ENCODE assay signal across 8 mouse cellular contexts in genomic region chr8:47742992-47743391, GRCm38 (mm10). TPM values are rescaled to one million over a fixed set of nuclear protein-coding genes. Genes with fewer than 3 reads are reported as not detected.
DNase-seq lines count a peak whose midpoint lies in the region; ATAC-seq and TF ChIP-seq lines count a peak whose summit lies in the region.
"Had no signal": no experiment of that assay in that cellular context is flagged by ENCODE, and none has a peak within 500 bp of the region (broad histone marks: within the 10 kb centered on the region; RNA-seq: fewer than 3 reads in every experiment).

No protein-coding gene starts in this region.

- no peak overlapping the region for H3K27ac ChIP-seq in kidney, embryonic 16.5 days (ENCODE audit: low read length)
- H3K27ac ChIP-seq in kidney, adult 2 months (ENCODE audit: insufficient read depth, low read depth, low read length), result no peak overlapping the region
- H3K27ac ChIP-seq in forebrain, embryonic 13.5 days, result no peak overlapping the region
- no peak overlapping the region for H3K27ac ChIP-seq in hindbrain, embryonic 16.5 days (ENCODE audit: low read depth, low read length)
- H3K27ac ChIP-seq in neural tube, embryonic 12.5 days, result no peak overlapping the region
- H3K27ac ChIP-seq: macrophage had no signal

- no peaks in the 10 kb centered on the region for H3K27me3 ChIP-seq in kidney, embryonic 16.5 days (ENCODE audit: insufficient read depth, low read length)
- H3K27me3 ChIP-seq in kidney, adult 2 months (replicated peaks; ENCODE audit: control insufficient read depth, insufficient read depth, low read length), result no peaks in the 10 kb centered on the region
- no peaks in the 10 kb centered on the region for H3K27me3 ChIP-seq in forebrain, embryonic 13.5 days
- no peaks in the 10 kb centered on the region; the same call in 1 of the 2 replicates for H3K27me3 ChIP-seq in hindbrain, embryonic 16.5 days (replicated peaks; ENCODE audit: control insufficient read depth, insufficient read depth, low read length)
- peaks cover 10% of the 10 kb centered on the region for H3K27me3 ChIP-seq in neural tube, embryonic 12.5 days (replicated peaks)

- ATAC-seq in kidney, embryonic 16.5 days (ENCODE audit: low FRiP score, low TSS enrichment), result no peak
- no peak for ATAC-seq in forebrain, embryonic 13.5 days
- no peak for ATAC-seq in hindbrain, embryonic 16.5 days
- ATAC-seq in neural tube, embryonic 12.5 days (ENCODE audit: low FRiP score, low read depth), result no peak

- no peaks in the 10 kb centered on the region for H3K36me3 ChIP-seq in kidney, embryonic 16.5 days (ENCODE audit: insufficient read depth, low read length)
- H3K36me3 ChIP-seq in kidney, adult 2 months (ENCODE audit: control insufficient read depth, insufficient read depth, low read length), result no peaks in the 10 kb centered on the region
- H3K36me3 ChIP-seq in forebrain, embryonic 13.5 days (ENCODE audit: poor library complexity, severe bottlenecking), result no peaks in the 10 kb centered on the region
- no peaks in the 10 kb centered on the region for H3K36me3 ChIP-seq in hindbrain, embryonic 16.5 days (ENCODE audit: control insufficient read depth, insufficient read depth, low read length)
- H3K36me3 ChIP-seq in neural tube, embryonic 12.5 days, result no peaks in the 10 kb centered on the region

- H3K4me2 ChIP-seq in kidney, embryonic 16.5 days (replicated peaks; ENCODE audit: low read depth, low read length), result peak overlapping the region; percentile 31; the same call in 1 of the 2 replicates
- H3K4me2 ChIP-seq in forebrain, embryonic 13.5 days, result peak overlapping the region; percentile 37; the same call in 1 of the 2 replicates
- H3K4me2 ChIP-seq in hindbrain, embryonic 16.5 days (ENCODE audit: low read length), result peak overlapping the region; percentile 39
- H3K4me2 ChIP-seq in neural tube, embryonic 12.5 days (replicated peaks), result peak overlapping the region; percentile 33; the same call in 1 of the 2 replicates

- H3K4me3 ChIP-seq in kidney, embryonic 16.5 days (ENCODE audit: low read length), result peak overlapping the region; percentile 4; the same call in 1 of the 2 replicates
- no peak overlapping the region for H3K4me3 ChIP-seq in kidney, adult 2 months (ENCODE audit: insufficient read depth, low read depth, low read length)
- H3K4me3 ChIP-seq in forebrain, embryonic 13.5 days, result no peak overlapping the region
- H3K4me3 ChIP-seq in hindbrain, embryonic 16.5 days (ENCODE audit: low read length), result no peak overlapping the region
- H3K4me3 ChIP-seq in neural tube, embryonic 12.5 days, result no peak overlapping the region

- no peaks in the 10 kb centered on the region for H3K9me3 ChIP-seq in kidney, embryonic 16.5 days (ENCODE audit: low read length)
- H3K9me3 ChIP-seq in forebrain, embryonic 13.5 days (replicated peaks), result no peaks in the 10 kb centered on the region
- no peaks in the 10 kb centered on the region for H3K9me3 ChIP-seq in hindbrain, embryonic 16.5 days (ENCODE audit: control insufficient read depth, low read length)
- no peaks in the 10 kb centered on the region for H3K9me3 ChIP-seq in neural tube, embryonic 12.5 days

- no peak for TF ChIP-seq POLR2A in kidney, adult 2 months (IDR thresholded peaks at IDR 0.05; ENCODE audit: low read depth, low read length)

- no peak overlapping the region for H3K9ac ChIP-seq in kidney, embryonic 16.5 days (replicated peaks; ENCODE audit: low read length)
- no peak overlapping the region for H3K9ac ChIP-seq in forebrain, embryonic 13.5 days
- H3K9ac ChIP-seq in hindbrain, embryonic 16.5 days (ENCODE audit: low read depth, low read length), result no peak overlapping the region
- H3K9ac ChIP-seq in neural tube, embryonic 12.5 days, result no peak overlapping the region

- WGBS in kidney, embryonic 16.5 days, result 34% methylated on average over 8 of the region's 8 CpGs
- 21% methylated on average over 8 of the region's 8 CpGs for WGBS in kidney, adult 2 months
- WGBS in forebrain, embryonic 13.5 days, result 48% methylated on average over 8 of the region's 8 CpGs
- 46% methylated on average over 8 of the region's 8 CpGs for WGBS in hindbrain, embryonic 16.5 days
- 40% methylated on average over 8 of the region's 8 CpGs for WGBS in neural tube, embryonic 12.5 days

- no peak for TF ChIP-seq CTCF in kidney, adult 2 months (conservative IDR thresholded peaks at IDR 0.05; ENCODE audit: insufficient read depth, insufficient read length, low read depth, low read length)

- H3K4me1 ChIP-seq in kidney, embryonic 16.5 days (ENCODE audit: insufficient read depth, low read length), result peaks cover 6% of the 10 kb centered on the region
- H3K4me1 ChIP-seq in kidney, adult 2 months (ENCODE audit: control insufficient read depth, insufficient read depth, low read length), result peaks cover 7% of the 10 kb centered on the region; the same call in 1 of the 2 replicates
- 0 out of 2 replicates have a peak, but pooled peaks cover 6% of the 10 kb centered on the region for H3K4me1 ChIP-seq in forebrain, embryonic 13.5 days
- no peaks in the 10 kb centered on the region for H3K4me1 ChIP-seq in hindbrain, embryonic 16.5 days (ENCODE audit: control insufficient read depth, insufficient read depth, low read depth, low read length)
- peaks cover 9% of the 10 kb centered on the region; the same call in 1 of the 2 replicates for H3K4me1 ChIP-seq in neural tube, embryonic 12.5 days

- DNase-seq in kidney, adult 2 months, result no peak
- DNase-seq in embryo, embryonic 11 days, result no peak
- no peak for DNase-seq in gastrocnemius, postnatal 10 days

RNA-seq across cellular contexts. Expression of gene Cdkn2aip, which starts 29.3 kb away (rescaled TPM):
- polyA plus RNA-seq in kidney, embryonic 16.5 days (2015; fragmentation: Nextera tagmentation; extraction: Ambion mirVana), result 28.0 and 28.8 TPM in 2 replicates
- 3.9 and 6.3 TPM in 2 replicates for polyA plus RNA-seq in kidney, adult 2 months (2012; rRNA removed)
- 47.3 and 47.9 TPM in 2 replicates for polyA plus RNA-seq in forebrain, embryonic 13.5 days (2015; fragmentation: Nextera tagmentation; extraction: Ambion mirVana)
- polyA plus RNA-seq in hindbrain, embryonic 16.5 days (2015; fragmentation: Nextera tagmentation; extraction: Ambion mirVana), result 24.7 and 28.5 TPM in 2 replicates
- 43.3 and 45.1 TPM in 2 replicates for polyA plus RNA-seq in neural tube, embryonic 12.5 days (2016; fragmentation: Nextera tagmentation; extraction: Ambion mirVana)
- 1 to 10 TPM; 5.5 to 6.7 TPM for total RNA-seq in gastrocnemius, postnatal 10 days (2021)
